Mouse (Mus musculus) testis, adult 2 months (tissue): Measurements from ENCODE around the gene Srf.

Experiments
- CTCF ChIP-seq: fragments of 200-500 bp; IDR thresholded peaks from 2 replicates; pipeline ENCODE4 v1.5.1; 2012; ENCODE audit warnings: low read depth, mild to moderate bottlenecking, inconsistent platforms, low read length, moderate library complexity; ENCODE audit not compliant: control insufficient read depth, insufficient read depth, insufficient replicate concordance
- POLR2A ChIP-seq: fragments of 200-500 bp; IDR thresholded peaks from 2 replicates; pipeline ENCODE4 v1.6.1; 2012; ENCODE audit warnings: low read depth, mild to moderate bottlenecking, inconsistent platforms, low read length, moderate library complexity; ENCODE audit not compliant: control insufficient read depth

DNA sequence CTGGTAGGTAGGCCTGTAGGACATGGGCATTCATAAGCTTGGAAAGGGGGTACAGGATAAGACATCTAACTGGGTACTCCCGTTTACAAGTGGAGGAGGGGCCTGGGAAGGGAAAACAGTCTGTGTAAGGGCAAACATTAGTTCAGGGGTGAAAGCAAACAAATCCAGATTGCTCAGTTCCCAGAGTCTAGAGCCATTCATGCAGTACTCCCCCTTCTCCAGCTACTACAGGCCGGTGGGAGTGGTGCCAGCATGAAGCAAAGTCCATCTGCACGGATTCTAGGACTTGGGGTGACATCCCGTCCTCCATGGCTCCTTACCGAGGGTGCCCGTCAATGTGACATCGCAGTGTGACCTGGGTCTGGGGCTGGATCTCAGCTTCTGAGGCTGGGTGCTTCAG lies 34.5 kb upstream of the Srf start:
- no peak for TF ChIP-seq CTCF
- TF ChIP-seq POLR2A: no peak
